Mouse (Mus musculus): Measurements from ENCODE around the gene Fam53b. TPM values are rescaled to one million over a fixed set of nuclear protein-coding genes. Genes with fewer than 3 reads are reported as not detected.
"Not testable (repeated sequence)": the region's sequence is repeated elsewhere in the genome, so short reads cannot be mapped to it uniquely, and the experiment has no call there.

The Fam53b gene
- polyA plus RNA-seq, 2 experiments from 2014 or later, result 73.4 to 102 TPM

GRCm38 (mm10) chr7:132675922-132676321, 137.8 kb downstream of the Fam53b start:
- no peak for ATAC-seq

GRCm38 (mm10) chr7:132673931-132674755, 139.5 kb downstream of the Fam53b start:
- no peak for ATAC-seq

- peak; percentile 91 for ATAC-seq
These were observed 141.2 kb downstream of the Fam53b start for GRCm38 (mm10) chr7:132672481-132672959.

GRCm38 (mm10) chr7:132670863-132671165, 142.9 kb downstream of the Fam53b start:
- no peak for ATAC-seq

GRCm38 (mm10) chr7:132669999-132670862, 143.5 kb downstream of the Fam53b start:
- no peak for ATAC-seq

GRCm38 (mm10) chr7:132668604-132669003, 145.1 kb downstream of the Fam53b start:
- ATAC-seq, result no peak

- ATAC-seq, result no peak
These were observed 147.2 kb downstream of the Fam53b start for GRCm38 (mm10) chr7:132666516-132666915.

- no peak for ATAC-seq
These were observed 147.9 kb downstream of the Fam53b start for GRCm38 (mm10) chr7:132665664-132666382.

GRCm38 (mm10) chr7:132664815-132665214, 148.9 kb downstream of the Fam53b start:
- no peak for ATAC-seq

- ATAC-seq, result not testable (repeated sequence)
These were observed 150.9 kb downstream of the Fam53b start for GRCm38 (mm10) chr7:132662831-132663230.

Other genes starting within 250 kb of the Fam53b start
- 10 to 100 TPM; 77.0 to 91.2 TPM for gene Oat, start 237.5 kb downstream of the Fam53b start, polyA plus RNA-seq (2017; shearing (Covaris generic))
- gene Nkx1-2, start 214.2 kb downstream of the Fam53b start, polyA plus RNA-seq (2017; shearing (Covaris generic)), result not detected
- gene Lhpp, start 203.2 kb downstream of the Fam53b start, polyA plus RNA-seq (2017; shearing (Covaris generic)), result 1 to 10 TPM; 4.0 to 5.0 TPM
- 10 to 100 TPM; 55.3 to 58.5 TPM for gene Eef1akmt2, start 38.8 kb upstream of the Fam53b start, polyA plus RNA-seq (2017; shearing (Covaris generic))
- gene Abraxas2, start 45.3 kb upstream of the Fam53b start, polyA plus RNA-seq (2017; shearing (Covaris generic)), result 10 to 100 TPM; 35.2 to 37.9 TPM
- 10 to 100 TPM; 11.4 to 15.4 TPM for gene Zranb1, start 117.3 kb upstream of the Fam53b start, polyA plus RNA-seq (2017; shearing (Covaris generic))

Measured in CD4-positive, CD25-positive, alpha-beta regulatory T cell, adult 4 months (primary cell).